Mouse (Mus musculus): ENCODE data around the gene Zbtb16.

Gene Zbtb16

DNA sequence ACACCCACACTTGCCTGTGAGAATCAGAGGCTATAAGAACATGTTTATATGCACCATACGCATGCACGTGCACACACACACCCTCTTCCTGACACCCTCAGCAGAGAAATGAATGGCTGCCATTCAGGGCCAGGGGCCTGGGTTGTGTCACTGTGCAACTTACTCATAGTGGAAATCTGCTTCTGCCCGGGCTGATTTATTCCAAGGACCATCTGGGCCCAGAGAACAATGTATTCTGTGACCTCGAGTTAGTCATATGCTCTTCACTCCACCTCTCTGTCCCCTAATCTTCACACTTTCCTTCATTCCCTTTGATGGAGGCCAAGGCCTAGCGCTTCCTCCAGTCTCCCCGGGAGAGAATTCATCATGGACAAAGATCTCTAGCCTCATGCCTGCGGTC lies 150.3 kb downstream of the Zbtb16 start:
- Histone ChIP-seq H3K9me3 (ENCODE audit: low read length) (no peaks in the 10 kb centered on the region), H3K4me3 (replicated peaks; ENCODE audit: low read length) (no peak overlapping the region)
- no peak for TF ChIP-seq NANOG (IDR thresholded peaks at IDR 0.05; ENCODE audit: borderline replicate concordance, low read length)
- TF ChIP-seq CTCF (conservative IDR thresholded peaks at IDR 0.05; ENCODE audit: low read length), result no peak
- no peak for TF ChIP-seq POU5F1 (IDR thresholded peaks at IDR 0.05; ENCODE audit: borderline replicate concordance, low read length)

GRCm38 (mm10) chr9:48684144-48684543 lies 151.9 kb downstream of the Zbtb16 start:
- Histone ChIP-seq H3K36me3 (ENCODE audit: insufficient read depth, low read length) (no peaks in the 10 kb centered on the region), H3K9me3 (ENCODE audit: low read length) (no peaks in the 10 kb centered on the region), H3K4me3 (replicated peaks; ENCODE audit: low read length) (no peak overlapping the region), H3K27me3 (ENCODE audit: insufficient read depth, low read length) (peaks cover 9% of the 10 kb centered on the region; the same call in 1 of the 2 replicates), H3K4me1 (replicated peaks; ENCODE audit: low read depth, low read length) (peaks cover under 1% of the 10 kb centered on the region; the same call in 1 of the 2 replicates)
- TF ChIP-seq NANOG (IDR thresholded peaks at IDR 0.05; ENCODE audit: borderline replicate concordance, low read length), result no peak
- no peak for TF ChIP-seq POU5F1 (IDR thresholded peaks at IDR 0.05; ENCODE audit: borderline replicate concordance, low read length)
- no peak for TF ChIP-seq CTCF (conservative IDR thresholded peaks at IDR 0.05; ENCODE audit: low read length)

More for the DNA sequence above, 150.3 kb downstream of the Zbtb16 start:
- H3K36me3 ChIP-seq (ENCODE audit: insufficient read depth, low read length), result no peaks in the 10 kb centered on the region
- peaks cover 9% of the 10 kb centered on the region; the same call in 1 of the 2 replicates for H3K27me3 ChIP-seq (ENCODE audit: insufficient read depth, low read length)
- H3K4me1 ChIP-seq (replicated peaks; ENCODE audit: low read depth, low read length), result no peaks in the 10 kb centered on the region; the same call in 1 of the 2 replicates

DNA sequence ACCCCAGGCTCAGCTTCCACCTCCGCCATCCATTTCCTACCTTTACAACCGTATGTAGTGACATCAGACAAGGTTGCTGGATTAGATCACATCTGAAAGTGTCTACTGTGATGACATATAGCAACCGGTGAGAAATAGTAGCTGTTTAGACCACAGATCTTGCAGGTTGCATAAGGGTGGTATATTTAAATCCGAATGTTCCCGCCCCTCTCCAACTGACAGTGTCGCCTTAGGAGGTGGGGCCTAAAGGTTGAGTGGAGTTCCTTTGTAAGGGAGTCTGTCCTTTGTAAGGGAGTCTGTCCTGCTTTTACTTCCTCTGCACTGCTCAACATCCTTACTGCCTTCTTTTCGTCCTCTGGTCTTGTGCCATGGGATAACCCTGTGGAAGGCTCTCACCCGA lies 154.8 kb downstream of the Zbtb16 start:
- Histone ChIP-seq H3K27me3 (ENCODE audit: insufficient read depth, low read length) (0 out of 2 replicates have a peak, but pooled peaks cover 5% of the 10 kb centered on the region), H3K4me1 (replicated peaks; ENCODE audit: low read depth, low read length) (peaks cover 9% of the 10 kb centered on the region), H3K9me3 (ENCODE audit: low read length) (no peaks in the 10 kb centered on the region), H3K4me3 (replicated peaks; ENCODE audit: low read length) (no peak overlapping the region), H3K36me3 (ENCODE audit: insufficient read depth, low read length) (no peaks in the 10 kb centered on the region)
- TF ChIP-seq NANOG (IDR thresholded peaks at IDR 0.05; ENCODE audit: borderline replicate concordance, low read length) (no peak), CTCF (conservative IDR thresholded peaks at IDR 0.05; ENCODE audit: low read length) (no peak), POU5F1 (IDR thresholded peaks at IDR 0.05; ENCODE audit: borderline replicate concordance, low read length) (no peak)

- peaks cover 15% of the 10 kb centered on the region for H3K27me3 ChIP-seq (ENCODE audit: insufficient read depth, low read length)
- no peaks in the 10 kb centered on the region for H3K36me3 ChIP-seq (ENCODE audit: insufficient read depth, low read length)
- H3K9me3 ChIP-seq (ENCODE audit: low read length), result no peaks in the 10 kb centered on the region
- TF ChIP-seq NANOG (IDR thresholded peaks at IDR 0.05; ENCODE audit: borderline replicate concordance, low read length) (no peak), POU5F1 (IDR thresholded peaks at IDR 0.05; ENCODE audit: borderline replicate concordance, low read length) (no peak), CTCF (conservative IDR thresholded peaks at IDR 0.05; ENCODE audit: low read length) (no peak)
- 0 out of 2 replicates have a peak overlapping the region, but pooled peaks have one; percentile 7 for H3K4me3 ChIP-seq (replicated peaks; ENCODE audit: low read length)
- H3K4me1 ChIP-seq (replicated peaks; ENCODE audit: low read depth, low read length), result peaks cover 9% of the 10 kb centered on the region
Measured at GRCm38 (mm10) chr9:48678426-48679358, 157.3 kb downstream of the Zbtb16 start.

- peaks cover 28% of the 10 kb centered on the region for H3K27me3 ChIP-seq (ENCODE audit: insufficient read depth, low read length)
- no peak for TF ChIP-seq NANOG (IDR thresholded peaks at IDR 0.05; ENCODE audit: borderline replicate concordance, low read length)
- no peak for TF ChIP-seq CTCF (conservative IDR thresholded peaks at IDR 0.05; ENCODE audit: low read length)
- TF ChIP-seq POU5F1 (IDR thresholded peaks at IDR 0.05; ENCODE audit: borderline replicate concordance, low read length), result no peak
Measured at GRCm38 (mm10) chr9:48675151-48675790, 160.8 kb downstream of the Zbtb16 start.

DNA sequence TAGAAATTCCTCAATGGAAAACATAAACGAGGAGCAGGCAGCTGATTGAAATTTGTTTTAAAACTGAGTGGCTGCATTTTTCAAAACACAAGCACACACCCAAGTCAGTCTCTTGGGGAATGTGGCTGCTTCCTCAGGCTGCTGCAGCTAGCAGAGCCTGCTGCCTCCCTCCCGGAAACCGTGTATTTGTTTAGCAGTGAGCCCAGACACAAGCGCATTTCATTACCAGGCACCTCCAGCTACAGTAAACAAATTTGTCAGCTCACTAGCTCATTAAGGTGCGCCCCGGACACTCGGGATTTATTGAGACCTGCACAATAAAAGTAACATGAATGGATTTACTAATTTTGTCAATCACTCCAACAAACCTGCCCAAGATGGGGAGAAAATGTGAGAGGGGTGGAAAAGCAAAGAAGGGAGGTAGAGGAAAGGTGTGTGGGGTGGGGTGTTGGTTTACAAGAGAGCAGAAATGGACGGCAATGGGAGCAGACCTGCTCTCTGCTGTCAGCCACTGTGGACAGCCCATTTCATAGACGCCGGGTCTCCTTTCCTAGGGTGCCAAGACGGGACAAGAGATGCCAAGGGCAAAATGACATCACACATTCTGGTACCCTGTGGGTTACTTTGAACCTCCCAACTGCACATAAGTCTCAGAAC lies 161.5 kb downstream of the Zbtb16 start:
- no peak overlapping the region for H3K4me3 ChIP-seq (replicated peaks; ENCODE audit: low read length)
- no peaks in the 10 kb centered on the region for H3K9me3 ChIP-seq (ENCODE audit: low read length)
- H3K27me3 ChIP-seq (ENCODE audit: insufficient read depth, low read length), result peaks cover 35% of the 10 kb centered on the region
- H3K4me1 ChIP-seq (replicated peaks; ENCODE audit: low read depth, low read length), result peaks cover 9% of the 10 kb centered on the region
- H3K36me3 ChIP-seq (ENCODE audit: insufficient read depth, low read length), result no peaks in the 10 kb centered on the region
- TF ChIP-seq POU5F1 (IDR thresholded peaks at IDR 0.05; ENCODE audit: borderline replicate concordance, low read length) (no peak), CTCF (conservative IDR thresholded peaks at IDR 0.05; ENCODE audit: low read length) (no peak), NANOG (IDR thresholded peaks at IDR 0.05; ENCODE audit: borderline replicate concordance, low read length) (no peak)

More at GRCm38 (mm10) chr9:48675151-48675790, 160.8 kb downstream of the Zbtb16 start:
- no peak overlapping the region for H3K4me3 ChIP-seq (replicated peaks; ENCODE audit: low read length)
- H3K4me1 ChIP-seq (replicated peaks; ENCODE audit: low read depth, low read length), result peaks cover 9% of the 10 kb centered on the region
- H3K36me3 ChIP-seq (ENCODE audit: insufficient read depth, low read length), result no peaks in the 10 kb centered on the region
- no peaks in the 10 kb centered on the region for H3K9me3 ChIP-seq (ENCODE audit: low read length)

DNA sequence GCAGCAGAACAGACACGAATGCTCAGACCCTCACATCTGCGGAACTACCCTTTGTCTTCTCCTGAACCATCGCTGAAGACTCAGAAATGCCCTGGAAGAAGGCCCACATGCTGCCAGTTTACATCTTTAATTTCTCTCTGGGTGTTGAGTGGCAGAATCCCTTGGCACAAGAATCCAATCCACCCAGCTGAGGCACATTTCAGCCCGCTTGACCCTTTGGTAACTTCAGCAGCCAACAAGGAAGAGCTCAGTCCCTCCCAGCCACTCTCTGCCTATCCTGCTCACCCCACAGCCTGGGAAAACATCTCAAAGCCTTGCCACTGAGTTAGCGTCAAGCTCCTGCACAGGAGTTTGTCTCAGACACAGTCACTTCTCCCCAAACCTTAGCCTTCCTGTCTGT lies 162.2 kb downstream of the Zbtb16 start:
- H3K4me1 ChIP-seq (replicated peaks; ENCODE audit: low read depth, low read length), result peaks cover 4% of the 10 kb centered on the region
- H3K27me3 ChIP-seq (ENCODE audit: insufficient read depth, low read length), result peaks cover 35% of the 10 kb centered on the region
- no peaks in the 10 kb centered on the region for H3K9me3 ChIP-seq (ENCODE audit: low read length)
- no peak overlapping the region for H3K4me3 ChIP-seq (replicated peaks; ENCODE audit: low read length)
- TF ChIP-seq CTCF (conservative IDR thresholded peaks at IDR 0.05; ENCODE audit: low read length) (no peak), NANOG (IDR thresholded peaks at IDR 0.05; ENCODE audit: borderline replicate concordance, low read length) (no peak)
- no peaks in the 10 kb centered on the region for H3K36me3 ChIP-seq (ENCODE audit: insufficient read depth, low read length)

DNA sequence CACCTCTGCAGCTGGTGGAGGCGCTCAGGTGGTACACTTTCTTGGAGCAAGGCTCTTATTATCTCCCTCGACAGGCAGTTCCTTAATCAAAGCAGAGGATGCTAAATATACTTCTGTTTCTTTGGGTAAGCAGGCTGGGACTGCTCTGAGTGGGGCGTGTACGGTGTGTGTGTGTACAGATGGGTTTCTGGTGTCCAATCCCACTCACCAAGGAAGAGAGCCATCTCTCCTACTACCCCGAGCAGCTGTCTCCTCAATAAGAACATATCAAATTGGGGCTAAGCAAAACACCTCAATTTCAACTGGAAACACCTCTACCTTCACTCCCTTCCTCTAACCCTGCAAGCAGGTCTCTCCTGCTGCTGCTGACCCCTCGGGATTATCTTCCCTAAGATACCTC lies 162.8 kb downstream of the Zbtb16 start:
- Histone ChIP-seq H3K9me3 (ENCODE audit: low read length) (peaks cover 4% of the 10 kb centered on the region), H3K4me1 (replicated peaks; ENCODE audit: low read depth, low read length) (no peaks in the 10 kb centered on the region), H3K36me3 (ENCODE audit: insufficient read depth, low read length) (no peaks in the 10 kb centered on the region), H3K27me3 (ENCODE audit: insufficient read depth, low read length) (peaks cover 37% of the 10 kb centered on the region), H3K4me3 (replicated peaks; ENCODE audit: low read length) (no peak overlapping the region)
- no peak for TF ChIP-seq POU5F1 (IDR thresholded peaks at IDR 0.05; ENCODE audit: borderline replicate concordance, low read length)
- TF ChIP-seq CTCF (conservative IDR thresholded peaks at IDR 0.05; ENCODE audit: low read length), result no peak
- no peak for TF ChIP-seq NANOG (IDR thresholded peaks at IDR 0.05; ENCODE audit: borderline replicate concordance, low read length)
